Mouse (Mus musculus) megakaryocyte, embryonic 14.5 days (primary cell): ENCODE results near the gene Sqstm1. TPM values are rescaled to one million over a fixed set of nuclear protein-coding genes. Genes with fewer than 3 reads are reported as not detected.

Source experiments
- H3K27me3 ChIP-seq: replicated peaks from 2 replicates; pipeline ENCODE3; 2012; ENCODE audit warnings: inconsistent platforms
- H3K36me3 ChIP-seq: replicated peaks from 2 replicates; pipeline ENCODE3; 2012; ENCODE audit warnings: low read length, inconsistent platforms, mixed read lengths
- H3K4me1 ChIP-seq: 2 replicates; pipeline ENCODE4 v1.6.1; 2012; ENCODE audit warnings: inconsistent platforms
- H3K4me3 ChIP-seq: replicated peaks from 2 replicates; pipeline ENCODE3; 2012; ENCODE audit warnings: moderate library complexity, mild to moderate bottlenecking, inconsistent platforms
- H3K9me3 ChIP-seq: 2 replicates; pipeline ENCODE4 v1.6.1; 2012; ENCODE audit warnings: inconsistent platforms
- FLI1 ChIP-seq: IDR thresholded peaks from 2 replicates; pipeline ENCODE4 v1.6.1; 2012; ENCODE audit warnings: low read length, inconsistent platforms, mixed read lengths
- GATA1 ChIP-seq: IDR thresholded peaks from 3 replicates; pipeline ENCODE4 v1.6.1; 2012; ENCODE audit warnings: mixed read lengths, low read length, inconsistent platforms, borderline replicate concordance
- polyA plus RNA-seq: library from polyadenylated mRNA; stranded (reverse); fragments of >175 nt; gene quantifications from 2 replicates; pipeline ENCODE4 v1.2.3, GENCODE M21; 2012; ENCODE audit warnings: low replicate concordance; ENCODE audit not compliant: insufficient read depth

Sqstm1 gene
- polyA plus RNA-seq, 1 experiment = 155 TPM

GRCm38 (mm10) chr11:50223783-50224662 is 13.4 kb upstream of the Sqstm1 start:
- peak overlapping the region; percentile 97 for H3K4me3 ChIP-seq
- peaks cover 67% of the 10 kb centered on the region for H3K4me1 ChIP-seq
- H3K27me3 ChIP-seq = no peaks in the 10 kb centered on the region
- peaks cover 41% of the 10 kb centered on the region for H3K36me3 ChIP-seq
- no peaks in the 10 kb centered on the region for H3K9me3 ChIP-seq
- TF ChIP-seq FLI1 (no peak), GATA1 (no peak)

GRCm38 (mm10) chr11:50222559-50223276 is 12.1 kb upstream of the Sqstm1 start:
- H3K9me3 ChIP-seq = no peaks in the 10 kb centered on the region
- H3K27me3 ChIP-seq = no peaks in the 10 kb centered on the region
- no peak for TF ChIP-seq GATA1
- TF ChIP-seq FLI1 = no peak
- peaks cover 67% of the 10 kb centered on the region for H3K4me1 ChIP-seq
- H3K36me3 ChIP-seq = peaks cover 32% of the 10 kb centered on the region
- peak overlapping the region; percentile 97 for H3K4me3 ChIP-seq

- H3K9me3 ChIP-seq = no peaks in the 10 kb centered on the region
- H3K36me3 ChIP-seq = peaks cover 37% of the 10 kb centered on the region
- no peak for TF ChIP-seq FLI1
- TF ChIP-seq GATA1 = no peak
- H3K4me3 ChIP-seq = no peak overlapping the region
- H3K4me1 ChIP-seq = peaks cover 71% of the 10 kb centered on the region
- H3K27me3 ChIP-seq = no peaks in the 10 kb centered on the region
Measured at GRCm38 (mm10) chr11:50219833-50220232, 9.2 kb upstream of the Sqstm1 start.

GRCm38 (mm10) chr11:50217811-50218210 is 7.2 kb upstream of the Sqstm1 start:
- peaks cover 69% of the 10 kb centered on the region for H3K4me1 ChIP-seq
- H3K27me3 ChIP-seq = no peaks in the 10 kb centered on the region
- no peak for TF ChIP-seq FLI1
- H3K4me3 ChIP-seq = no peak overlapping the region
- H3K9me3 ChIP-seq = no peaks in the 10 kb centered on the region
- H3K36me3 ChIP-seq = peaks cover 37% of the 10 kb centered on the region

- peaks cover 31% of the 10 kb centered on the region for H3K36me3 ChIP-seq
- no peak overlapping the region for H3K4me3 ChIP-seq
- H3K9me3 ChIP-seq = no peaks in the 10 kb centered on the region
- TF ChIP-seq FLI1 (no peak), GATA1 (no peak)
- H3K4me1 ChIP-seq = peaks cover 72% of the 10 kb centered on the region
- no peaks in the 10 kb centered on the region for H3K27me3 ChIP-seq
Measured at GRCm38 (mm10) chr11:50216724-50217366, 6.2 kb upstream of the Sqstm1 start.

GRCm38 (mm10) chr11:50215633-50216032 is 5.0 kb upstream of the Sqstm1 start:
- Histone ChIP-seq H3K9me3 (no peaks in the 10 kb centered on the region), H3K36me3 (peaks cover 23% of the 10 kb centered on the region), H3K4me3 (no peak overlapping the region), H3K4me1 (peaks cover 79% of the 10 kb centered on the region), H3K27me3 (no peaks in the 10 kb centered on the region)
- TF ChIP-seq FLI1 (no peak), GATA1 (no peak)

- Histone ChIP-seq H3K27me3 (no peaks in the 10 kb centered on the region), H3K36me3 (peaks cover 15% of the 10 kb centered on the region), H3K4me1 (peaks cover 79% of the 10 kb centered on the region), H3K4me3 (no peak overlapping the region), H3K9me3 (no peaks in the 10 kb centered on the region)
- TF ChIP-seq GATA1 (no peak), FLI1 (no peak)
Measured at GRCm38 (mm10) chr11:50214631-50215030, 4.0 kb upstream of the Sqstm1 start.

- no peak for TF ChIP-seq FLI1
- TF ChIP-seq GATA1 = no peak
- H3K9me3 ChIP-seq = no peaks in the 10 kb centered on the region
- peak overlapping the region; percentile 84 for H3K4me3 ChIP-seq
- H3K4me1 ChIP-seq = peaks cover 76% of the 10 kb centered on the region
- peaks cover 23% of the 10 kb centered on the region for H3K36me3 ChIP-seq
- no peaks in the 10 kb centered on the region for H3K27me3 ChIP-seq
Measured at GRCm38 (mm10) chr11:50212848-50213758, 2.5 kb upstream of the Sqstm1 start.
